Mouse (Mus musculus) large intestine, adult 2 months (tissue): Measurements from ENCODE around the gene Hexim2. TPM values are rescaled to one million over a fixed set of nuclear protein-coding genes. Genes with fewer than 3 reads are reported as not detected.

Source experiments
- polyA plus RNA-seq: library from polyadenylated mRNA; depleted of rRNA; stranded (reverse); fragments of >200 nt; gene quantifications from 2 replicates; pipeline ENCODE4 v1.2.3, GENCODE M21; 2012; rRNA removed

The Hexim2 gene
- polyA plus RNA-seq, 1 experiment, result 2.4 TPM

Other genes starting within 250 kb of the Hexim2 start
- gene Fam187a, start 247.3 kb upstream of the Hexim2 start, polyA plus RNA-seq, result not detected in 2 replicates
- gene Gfap, start 231.5 kb upstream of the Hexim2 start, polyA plus RNA-seq, result 0.91 and 1.0 TPM in 2 replicates
- 9.2 and 10.8 TPM in 2 replicates for gene Kif18b, start 207.3 kb upstream of the Hexim2 start, polyA plus RNA-seq
- 0.47 and 0.52 TPM in 2 replicates for gene C1ql1, start 185.7 kb upstream of the Hexim2 start, polyA plus RNA-seq
- gene Nmt1, start 104.2 kb upstream of the Hexim2 start, polyA plus RNA-seq, result 50.0 and 70.7 TPM in 2 replicates
- 36.2 and 36.9 TPM in 2 replicates for gene Dcakd, start 104.1 kb upstream of the Hexim2 start, polyA plus RNA-seq
- gene Plcd3, start 30.8 kb upstream of the Hexim2 start, polyA plus RNA-seq, result 2.8 and 3.6 TPM in 2 replicates
- 71.3 and 168 TPM in 2 replicates for gene Acbd4, start 30.7 kb upstream of the Hexim2 start, polyA plus RNA-seq
- gene Hexim1, start 16.2 kb upstream of the Hexim2 start, polyA plus RNA-seq, result 11.5 and 14.1 TPM in 2 replicates
- 8.4 and 12.1 TPM in 2 replicates for gene Fmnl1, start 38.7 kb downstream of the Hexim2 start, polyA plus RNA-seq
- 0.36 and 0.43 TPM in 2 replicates for gene 1700023F06Rik, start 76.1 kb downstream of the Hexim2 start, polyA plus RNA-seq
- not detected in 2 replicates for gene Spata32, start 86.0 kb downstream of the Hexim2 start, polyA plus RNA-seq
- gene Map3k14, start 135.0 kb downstream of the Hexim2 start, polyA plus RNA-seq, result 9.8 and 11.3 TPM in 2 replicates
- gene Arhgap27, start 231.3 kb downstream of the Hexim2 start, polyA plus RNA-seq, result 61.0 and 89.2 TPM in 2 replicates